Comparison of ENCODE assay signal across 10 mouse cellular contexts in the genomic region with DNA sequence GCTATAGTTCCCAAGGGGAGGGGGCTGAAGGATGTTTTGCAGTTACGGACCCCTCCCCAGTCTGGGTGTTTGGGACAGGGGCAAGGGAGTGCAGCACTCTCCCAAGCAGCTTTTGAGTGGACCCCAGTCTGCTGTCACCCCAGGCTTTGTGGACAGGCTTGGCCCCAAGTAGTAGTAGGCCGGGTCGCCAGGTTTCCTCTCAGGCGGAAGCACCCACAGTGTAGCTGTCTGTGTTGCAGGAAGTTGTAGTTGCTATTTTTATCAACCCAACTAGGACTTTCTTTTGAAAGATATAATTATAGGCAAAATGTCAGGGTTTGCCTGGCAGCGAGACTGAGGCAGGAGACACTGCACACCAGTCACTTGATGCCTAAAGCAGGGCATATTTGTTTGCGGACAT. TPM values are rescaled to one million over a fixed set of nuclear protein-coding genes. Genes with fewer than 3 reads are reported as not detected.
DNase-seq lines count a peak whose midpoint lies in the region; ATAC-seq lines count a peak whose summit lies in the region.
"Had no signal": no experiment of that assay in that cellular context is flagged by ENCODE, and none has a peak within 500 bp of the region (broad histone marks: within the 10 kb centered on the region; RNA-seq: fewer than 3 reads in every experiment).

No protein-coding gene starts in this region.

- 83% methylated on average over 6 of the region's 6 CpGs for WGBS in neural tube, embryonic 12.5 days
- 57% methylated on average over 6 of the region's 6 CpGs for WGBS in forebrain, embryonic 13.5 days
- 35% methylated on average over 6 of the region's 6 CpGs for WGBS in liver, embryonic 15.5 days (ENCODE audit: insufficient replicate concordance)
- 77% methylated on average over 6 of the region's 6 CpGs for WGBS in kidney, embryonic 16.5 days

- H3K4me1 ChIP-seq in neural tube, embryonic 12.5 days: peaks cover 55% of the 10 kb centered on the region
- peaks cover 61% of the 10 kb centered on the region for H3K4me1 ChIP-seq in forebrain, embryonic 13.5 days
- H3K4me1 ChIP-seq in liver, embryonic 15.5 days (replicated peaks): peaks cover 60% of the 10 kb centered on the region
- H3K4me1 ChIP-seq in kidney, embryonic 16.5 days (ENCODE audit: insufficient read depth, low read length): peaks cover 40% of the 10 kb centered on the region

- H3K4me3 ChIP-seq in neural tube, embryonic 12.5 days: no peak overlapping the region
- H3K4me3 ChIP-seq in forebrain, embryonic 13.5 days: no peak overlapping the region
- no peak overlapping the region for H3K4me3 ChIP-seq in liver, embryonic 15.5 days (replicated peaks)
- H3K4me3 ChIP-seq in kidney, embryonic 16.5 days (ENCODE audit: low read length): no peak overlapping the region
- H3K4me3 ChIP-seq: limb, embryonic 13.5 days had no signal

- DNase-seq in neural tube, embryonic 10.5 days (ENCODE audit: extremely low spot score, low spot score): no peak
- DNase-seq in thymus, postnatal 0 days (ENCODE audit: low spot score): peak; percentile 17
- DNase-seq in urinary bladder, postnatal 25 days (ENCODE audit: low spot score): no peak
- DNase-seq in heart, adult 8-10 months (ENCODE audit: low spot score): no peak
- DNase-seq: gastrocnemius, postnatal 36 days had no signal

- no peak overlapping the region for H3K27ac ChIP-seq in neural tube, embryonic 12.5 days
- H3K27ac ChIP-seq in forebrain, embryonic 13.5 days: peak overlapping the region; percentile 79
- H3K27ac ChIP-seq in liver, embryonic 15.5 days (replicated peaks): peak overlapping the region; percentile 80; the same call in 1 of the 2 replicates
- H3K27ac ChIP-seq in kidney, embryonic 16.5 days (ENCODE audit: low read length): no peak overlapping the region; the same call in 1 of the 2 replicates
- H3K27ac ChIP-seq: limb, embryonic 13.5 days had no signal

- H3K27me3 ChIP-seq in neural tube, embryonic 12.5 days (replicated peaks): no peaks in the 10 kb centered on the region
- H3K27me3 ChIP-seq in forebrain, embryonic 13.5 days: no peaks in the 10 kb centered on the region
- no peaks in the 10 kb centered on the region for H3K27me3 ChIP-seq in liver, embryonic 15.5 days
- H3K27me3 ChIP-seq in kidney, embryonic 16.5 days (ENCODE audit: insufficient read depth, low read length): no peaks in the 10 kb centered on the region
- H3K27me3 ChIP-seq: limb, embryonic 13.5 days had no signal

- no peaks in the 10 kb centered on the region; the same call in 1 of the 2 replicates for H3K36me3 ChIP-seq in neural tube, embryonic 12.5 days
- peaks cover 17% of the 10 kb centered on the region for H3K36me3 ChIP-seq in forebrain, embryonic 13.5 days (ENCODE audit: poor library complexity, severe bottlenecking)
- peaks cover 25% of the 10 kb centered on the region for H3K36me3 ChIP-seq in liver, embryonic 15.5 days (replicated peaks)
- no peaks in the 10 kb centered on the region for H3K36me3 ChIP-seq in kidney, embryonic 16.5 days (ENCODE audit: insufficient read depth, low read length)

- H3K9ac ChIP-seq in neural tube, embryonic 12.5 days: no peak overlapping the region
- H3K9ac ChIP-seq in forebrain, embryonic 13.5 days: peak overlapping the region; percentile 54
- no peak overlapping the region for H3K9ac ChIP-seq in liver, embryonic 15.5 days
- no peak overlapping the region for H3K9ac ChIP-seq in kidney, embryonic 16.5 days (replicated peaks; ENCODE audit: low read length)
- H3K9ac ChIP-seq: limb, embryonic 13.5 days had no signal

- H3K4me2 ChIP-seq in neural tube, embryonic 12.5 days (replicated peaks): peak overlapping the region; percentile 27
- H3K4me2 ChIP-seq in forebrain, embryonic 13.5 days: peak overlapping the region; percentile 23
- H3K4me2 ChIP-seq in liver, embryonic 15.5 days: peak overlapping the region; percentile 23
- H3K4me2 ChIP-seq in kidney, embryonic 16.5 days (replicated peaks; ENCODE audit: low read depth, low read length): no peak overlapping the region
- H3K4me2 ChIP-seq: limb, embryonic 13.5 days had no signal

- no peaks in the 10 kb centered on the region for H3K9me3 ChIP-seq in neural tube, embryonic 12.5 days
- H3K9me3 ChIP-seq in forebrain, embryonic 13.5 days (replicated peaks): no peaks in the 10 kb centered on the region
- H3K9me3 ChIP-seq in liver, embryonic 15.5 days (replicated peaks): no peaks in the 10 kb centered on the region
- H3K9me3 ChIP-seq in kidney, embryonic 16.5 days (ENCODE audit: low read length): no peaks in the 10 kb centered on the region
- H3K9me3 ChIP-seq: limb, embryonic 13.5 days had no signal

- ATAC-seq in neural tube, embryonic 12.5 days (ENCODE audit: low FRiP score, low read depth): no peak
- no peak for ATAC-seq in forebrain, embryonic 13.5 days
- no peak for ATAC-seq in liver, embryonic 15.5 days (ENCODE audit: insufficient read depth)
- no peak for ATAC-seq in kidney, embryonic 16.5 days (ENCODE audit: low FRiP score, low TSS enrichment)

RNA-seq across cellular contexts. Expression of gene Klhl25, which starts 6.9 kb away (rescaled TPM):
- polyA plus RNA-seq in neural tube, embryonic 12.5 days (2016; fragmentation: Nextera tagmentation; extraction: Ambion mirVana): 26.0 and 27.5 TPM in 2 replicates
- polyA plus RNA-seq in forebrain, embryonic 13.5 days (2015; fragmentation: Nextera tagmentation; extraction: Ambion mirVana): 31.2 and 31.5 TPM in 2 replicates
- 15.5 and 19.8 TPM in 2 replicates for polyA plus RNA-seq in liver, embryonic 15.5 days (2015; fragmentation: Nextera tagmentation; extraction: Ambion mirVana)
- 13.2 and 13.3 TPM in 2 replicates for polyA plus RNA-seq in thymus, postnatal 0 days (2015; fragmentation: Nextera tagmentation; extraction: Ambion mirVana)
- 1 to 10 TPM; 2.9 to 5.6 (median 3.8) TPM for total RNA-seq in heart, adult 8-10 months (2022)
- 19.6 and 20.0 TPM in 2 replicates for polyA plus RNA-seq in kidney, embryonic 16.5 days (2015; fragmentation: Nextera tagmentation; extraction: Ambion mirVana)

Comparison
In these comparisons a context has a peak if more than half of its experiments do, and no peak if none do; other contexts are left out.
1. H3K27ac ChIP-seq: peak in forebrain, embryonic 13.5 days (single experiment) and liver, embryonic 15.5 days (single experiment); none in neural tube, embryonic 12.5 days (single experiment) and kidney, embryonic 16.5 days (single experiment).